In the genomic region with DNA sequence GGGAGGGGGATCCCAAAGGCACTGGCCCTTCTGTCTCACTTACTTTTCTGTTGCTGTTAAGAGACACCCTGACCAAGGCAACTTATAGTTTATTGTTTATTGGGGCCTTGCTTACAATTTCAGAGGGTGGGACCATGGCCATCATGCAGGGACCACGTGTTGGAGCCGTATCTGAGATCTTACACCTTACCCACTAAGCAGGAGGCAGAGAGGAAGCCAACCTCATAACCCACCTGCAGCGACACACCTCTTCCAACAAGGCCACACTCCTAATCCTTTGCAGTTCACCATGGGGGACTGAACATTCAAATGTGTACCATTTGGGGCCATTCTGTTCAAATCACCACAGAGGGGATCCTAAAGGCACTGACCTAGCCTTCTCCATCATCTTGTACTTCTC, we compare ENCODE assay signal across 19 mouse cellular contexts. TPM values are rescaled to one million over a fixed set of nuclear protein-coding genes. Genes with fewer than 3 reads are reported as not detected.
DNase-seq lines count a peak whose midpoint lies in the region; ATAC-seq and TF ChIP-seq lines count a peak whose summit lies in the region.
"Had no signal": no experiment of that assay in that cellular context is flagged by ENCODE, and none has a peak within 500 bp of the region (broad histone marks: within the 10 kb centered on the region; RNA-seq: fewer than 3 reads in every experiment).

No protein-coding gene starts in this region.

- H3K27ac ChIP-seq in gastrocnemius, adult 2 months, result peak overlapping the region; percentile 81
- peak overlapping the region; percentile 36 for H3K27ac ChIP-seq in spleen, adult 2 months (ENCODE audit: insufficient read depth, low read length)
- H3K27ac ChIP-seq: embryonic facial prominence, embryonic 13.5 days; forebrain, embryonic 12.5 days; heart, embryonic 13.5 days; hindbrain, embryonic 15.5 days had no signal

- intact Hi-C loops in gastrocnemius, adult 2 months (cut with DNase I), result loop anchor here (2.0 kb wide), 1 partner anchor 19 kb away; no protein-coding TSS in a partner anchor

- no peak for TF ChIP-seq POLR2A in spleen, adult 2 months (IDR thresholded peaks at IDR 0.05; ENCODE audit: low read depth, low read length)

- no peaks in the 10 kb centered on the region for H3K27me3 ChIP-seq in spleen, adult 2 months (ENCODE audit: control insufficient read depth, insufficient read depth, low read length)
- H3K27me3 ChIP-seq: embryonic facial prominence, embryonic 13.5 days; forebrain, embryonic 12.5 days; hindbrain, embryonic 15.5 days had no signal

- peaks cover 10% of the 10 kb centered on the region; the same call in 1 of the 2 replicates for H3K4me1 ChIP-seq in spleen, adult 2 months (ENCODE audit: control insufficient read depth, insufficient read depth, insufficient read length)

- 58% methylated on average over 3 of the region's 3 CpGs for WGBS in spleen, adult 2 months

- peak; percentile 24 for ATAC-seq in activated CD4-positive, CD25-positive, alpha-beta regulatory T cell, adult 4 months
- ATAC-seq in megakaryocyte, adult 5-6 weeks (ENCODE audit: poor library complexity, severe bottlenecking), result no peak
- ATAC-seq: forebrain, embryonic 16.5 days; inflammation-experienced regulatory T-cells, adult 6 months had no signal

- DNase-seq in gastrocnemius, adult 2 months, result no peak
- DNase-seq in gastrocnemius, postnatal 4 days (ENCODE audit: low spot score in 2 of 2), result no peak
- DNase-seq in spleen, adult 2 months (ENCODE audit: low read depth in 1 of 2, low spot score in 2 of 2), result no peak
- DNase-seq in spleen, postnatal 36 days (ENCODE audit: low spot score in 2 of 2), result no peak
- no peak for DNase-seq in natural killer cell, adult 2 months (ENCODE audit: low spot score in 2 of 2)
- DNase-seq: adrenal gland, postnatal 10 days; cerebellum, adult 11-12 months; cerebellum, adult 9-10 months; cerebellum, postnatal 25 days; gastrocnemius, postnatal 25 days had no signal

- no peaks in the 10 kb centered on the region for H3K36me3 ChIP-seq in spleen, adult 2 months (ENCODE audit: control insufficient read depth, insufficient read depth, low read length)
- H3K36me3 ChIP-seq: embryonic facial prominence, embryonic 13.5 days; forebrain, embryonic 12.5 days; G1E; heart, embryonic 13.5 days; hindbrain, embryonic 15.5 days had no signal

- no peak for TF ChIP-seq CTCF in gastrocnemius, adult 2 months (IDR thresholded peaks at IDR 0.05)
- TF ChIP-seq CTCF in spleen, adult 2 months (IDR thresholded peaks at IDR 0.05; ENCODE audit: extremely low read depth, insufficient read depth, insufficient read length, insufficient replicate concordance), result no peak

- H3K4me3 ChIP-seq in gastrocnemius, adult 2 months, result no peak overlapping the region
- H3K4me3 ChIP-seq in spleen, adult 2 months (ENCODE audit: extremely low read depth, insufficient read depth, insufficient read length), result no peak overlapping the region
- H3K4me3 ChIP-seq: embryonic facial prominence, embryonic 13.5 days; forebrain, embryonic 12.5 days; heart, embryonic 13.5 days; hindbrain, embryonic 15.5 days had no signal

RNA-seq across cellular contexts. Expression of gene Sept9, which starts 46.4 kb away (rescaled TPM):
- 10 to 100 TPM; 11.5 to 13.6 TPM for total RNA-seq in gastrocnemius, adult 2 months (2021)
- total RNA-seq in gastrocnemius, postnatal 4 days (2021), result 10 to 100 TPM; 75.1 to 78.9 TPM
- polyA plus RNA-seq in spleen, adult 2 months (2012; rRNA removed), result 44.6 and 45.3 TPM in 2 replicates
- 100 to 1,000 TPM; 265 to 345 TPM for polyA plus RNA-seq in activated CD4-positive, CD25-positive, alpha-beta regulatory T cell, adult 4 months (2017; shearing (Covaris generic))
- 162 and 178 TPM in 2 replicates for total RNA-seq in megakaryocyte, adult 5-6 weeks (2015)
- total RNA-seq in megakaryocyte, adult 5-6 weeks (2017), result 335 and 338 TPM in 2 replicates

Comparison
In these comparisons a context has a peak if more than half of its experiments do, and no peak if none do; other contexts are left out.
1. RNA of gene Sept9, which starts 46.4 kb away (total RNA-seq): 162 to 338 TPM in megakaryocyte, adult 5-6 weeks and 75.1 to 78.9 TPM in gastrocnemius, postnatal 4 days; 11.5 to 13.6 TPM in gastrocnemius, adult 2 months; every median in the first group is over 4 times any median in the second.